In the genomic region with DNA sequence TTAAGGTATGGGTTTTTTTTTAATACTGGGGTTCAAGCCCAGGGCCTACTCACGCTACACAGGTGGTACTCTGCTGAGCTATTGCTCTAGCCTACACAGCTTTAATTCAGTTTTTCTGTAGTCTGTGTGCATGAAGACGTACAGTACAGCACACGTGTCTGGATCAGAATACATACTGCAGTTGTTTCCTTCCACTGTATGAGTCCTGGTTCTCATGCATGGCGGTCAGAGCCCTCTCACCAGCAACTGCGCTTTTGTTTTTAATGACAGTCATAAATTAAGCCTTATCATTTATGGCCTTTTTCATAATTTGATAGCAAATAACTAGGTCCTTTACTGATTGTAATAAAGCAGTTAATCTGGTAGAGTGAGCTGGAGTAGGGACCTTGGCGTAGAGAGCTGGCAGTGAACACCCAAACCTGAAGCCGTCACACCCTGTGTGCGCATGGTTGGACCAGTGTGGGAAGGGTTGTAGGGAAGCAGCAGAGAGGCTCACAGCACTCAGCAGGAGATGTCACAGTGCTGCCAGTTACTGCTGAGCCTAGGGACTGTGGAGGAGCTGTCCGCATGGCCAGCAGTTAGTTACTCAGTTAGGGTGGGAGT, we compare ENCODE assay signal across 28 mouse cellular contexts. TPM values are rescaled to one million over a fixed set of nuclear protein-coding genes. Genes with fewer than 3 reads are reported as not detected.
DNase-seq lines count a peak whose midpoint lies in the region; ATAC-seq lines count a peak whose summit lies in the region.
"Had no signal": no experiment of that assay in that cellular context is flagged by ENCODE, and none has a peak within 500 bp of the region (broad histone marks: within the 10 kb centered on the region; RNA-seq: fewer than 3 reads in every experiment).

No protein-coding gene starts in this region.

- H3K36me3 ChIP-seq in intestine, embryonic 16.5 days (ENCODE audit: control insufficient read depth, insufficient read depth, low read length): peaks cover 43% of the 10 kb centered on the region
- peaks cover 81% of the 10 kb centered on the region for H3K36me3 ChIP-seq in midbrain, embryonic 16.5 days (ENCODE audit: control insufficient read depth, insufficient read depth, low read length)

- H3K27ac ChIP-seq in intestine, embryonic 16.5 days (ENCODE audit: low read length): no peak overlapping the region
- H3K27ac ChIP-seq in midbrain, embryonic 16.5 days (ENCODE audit: low read length): no peak overlapping the region
- H3K27ac ChIP-seq: embryonic facial prominence, embryonic 13.5 days; embryonic facial prominence, embryonic 15.5 days; forebrain, embryonic 10.5 days; forebrain, embryonic 12.5 days had no signal

- H3K4me3 ChIP-seq in intestine, embryonic 16.5 days (ENCODE audit: low read length): no peak overlapping the region
- H3K4me3 ChIP-seq in midbrain, embryonic 16.5 days (ENCODE audit: low read depth, low read length): no peak overlapping the region
- H3K4me3 ChIP-seq: embryonic facial prominence, embryonic 13.5 days; embryonic facial prominence, embryonic 15.5 days; erythroblast, embryonic 14.5 days; forebrain, embryonic 10.5 days; forebrain, embryonic 12.5 days had no signal

- no peaks in the 10 kb centered on the region for H3K27me3 ChIP-seq in intestine, embryonic 16.5 days (replicated peaks; ENCODE audit: control insufficient read depth, insufficient read depth, low read length)
- no peaks in the 10 kb centered on the region for H3K27me3 ChIP-seq in midbrain, embryonic 16.5 days (ENCODE audit: control insufficient read depth, insufficient read depth, low read depth, low read length)
- H3K27me3 ChIP-seq: CH12.LX; embryonic facial prominence, embryonic 13.5 days; embryonic facial prominence, embryonic 15.5 days; forebrain, embryonic 12.5 days; Patski had no signal

- no peaks in the 10 kb centered on the region for H3K9me3 ChIP-seq in intestine, embryonic 16.5 days (ENCODE audit: control insufficient read depth, low read length)
- no peaks in the 10 kb centered on the region for H3K9me3 ChIP-seq in midbrain, embryonic 16.5 days (replicated peaks; ENCODE audit: control insufficient read depth, low read length, poor library complexity, severe bottlenecking)
- H3K9me3 ChIP-seq: embryonic facial prominence, embryonic 13.5 days; embryonic facial prominence, embryonic 15.5 days; forebrain, embryonic 10.5 days; forebrain, embryonic 12.5 days; G1E had no signal

- peak; percentile 81 for ATAC-seq in intestine, embryonic 16.5 days
- no peak for ATAC-seq in midbrain, embryonic 16.5 days
- ATAC-seq: activated CD4-positive, CD25-positive, alpha-beta regulatory T cell, adult 4 months; CD4-positive, CD25-positive, alpha-beta regulatory T cell, adult 4 months; forebrain, embryonic 14.5 days; forebrain, embryonic 16.5 days; Patski had no signal

- WGBS in intestine, embryonic 16.5 days: 74% methylated on average over 9 of the region's 9 CpGs
- 96% methylated on average over 9 of the region's 9 CpGs for WGBS in midbrain, embryonic 16.5 days

- peak; percentile 24 for DNase-seq in urinary bladder, postnatal 14 days (ENCODE audit: low spot score)
- DNase-seq in urinary bladder, adult 2 months (ENCODE audit: low spot score): no peak
- no peak for DNase-seq in cerebellum, postnatal 25 days
- DNase-seq: adrenal gland, adult 8-10 months; adrenal gland, postnatal 14 days; adrenal gland, postnatal 36 days; B cell, adult 2 months; cerebellum, adult 11-12 months; cerebellum, adult 2 months; cerebellum, adult 9-10 months; cerebellum, postnatal 10 days; cerebellum, postnatal 36 days; embryo, embryonic 11 days had no signal

- H3K4me1 ChIP-seq in intestine, embryonic 16.5 days (ENCODE audit: control insufficient read depth, insufficient read depth, low read length): no peaks in the 10 kb centered on the region; the same call in 1 of the 2 replicates
- H3K4me1 ChIP-seq in midbrain, embryonic 16.5 days (ENCODE audit: control insufficient read depth, insufficient read depth, low read length): no peaks in the 10 kb centered on the region
- H3K4me1 ChIP-seq: embryonic facial prominence, embryonic 13.5 days; embryonic facial prominence, embryonic 15.5 days; forebrain, embryonic 10.5 days; forebrain, embryonic 12.5 days had no signal

- H3K9ac ChIP-seq in intestine, embryonic 16.5 days (ENCODE audit: low read depth, low read length): no peak overlapping the region
- H3K9ac ChIP-seq in midbrain, embryonic 16.5 days (ENCODE audit: low read depth, low read length): no peak overlapping the region
- H3K9ac ChIP-seq: embryonic facial prominence, embryonic 13.5 days; embryonic facial prominence, embryonic 15.5 days; forebrain, embryonic 12.5 days had no signal

- no peak overlapping the region for H3K4me2 ChIP-seq in intestine, embryonic 16.5 days (ENCODE audit: low read depth, low read length)
- H3K4me2 ChIP-seq in midbrain, embryonic 16.5 days (ENCODE audit: low read length): no peak overlapping the region
- H3K4me2 ChIP-seq: embryonic facial prominence, embryonic 13.5 days; embryonic facial prominence, embryonic 15.5 days; forebrain, embryonic 12.5 days had no signal

RNA-seq across cellular contexts. Expression of gene Exosc10, which starts 12.6 kb away (rescaled TPM):
- 31.4 and 40.2 TPM in 2 replicates for polyA plus RNA-seq in urinary bladder, adult 2 months (2012; rRNA removed)
- 67.3 and 72.0 TPM in 2 replicates for polyA plus RNA-seq in intestine, embryonic 16.5 days (2015; fragmentation: Nextera tagmentation; extraction: Ambion mirVana)
- 92.3 and 93.1 TPM in 2 replicates for polyA plus RNA-seq in midbrain, embryonic 16.5 days (2015; fragmentation: Nextera tagmentation; extraction: Ambion mirVana)

RNA-seq across cellular contexts. Expression of gene Srm, which starts 20.5 kb away (rescaled TPM):
- 48.4 and 51.9 TPM in 2 replicates for polyA plus RNA-seq in urinary bladder, adult 2 months (2012; rRNA removed)
- polyA plus RNA-seq in intestine, embryonic 16.5 days (2015; fragmentation: Nextera tagmentation; extraction: Ambion mirVana): 155 and 170 TPM in 2 replicates
- 147 and 162 TPM in 2 replicates for polyA plus RNA-seq in midbrain, embryonic 16.5 days (2015; fragmentation: Nextera tagmentation; extraction: Ambion mirVana)

RNA-seq across cellular contexts. Expression of gene Masp2, which starts 31.6 kb away (rescaled TPM):
- polyA plus RNA-seq in urinary bladder, adult 2 months (2012; rRNA removed): 0.58 and 0.72 TPM in 2 replicates
- polyA plus RNA-seq in intestine, embryonic 16.5 days (2015; fragmentation: Nextera tagmentation; extraction: Ambion mirVana): 0.29 and 0.84 TPM in 2 replicates
- polyA plus RNA-seq in midbrain, embryonic 16.5 days (2015; fragmentation: Nextera tagmentation; extraction: Ambion mirVana): 1.2 TPM in 2 replicates
- polyA plus RNA-seq: activated CD4-positive, CD25-positive, alpha-beta regulatory T cell, adult 4 months; embryonic facial prominence, embryonic 11.5 days; forebrain, embryonic 10.5 days; forebrain, embryonic 14.5 days had no signal

RNA-seq across cellular contexts. Expression of gene Tardbp, which starts 56.0 kb away (rescaled TPM):
- 252 and 403 TPM in 2 replicates for polyA plus RNA-seq in urinary bladder, adult 2 months (2012; rRNA removed)
- 230 and 259 TPM in 2 replicates for polyA plus RNA-seq in intestine, embryonic 16.5 days (2015; fragmentation: Nextera tagmentation; extraction: Ambion mirVana)
- 166 and 198 TPM in 2 replicates for polyA plus RNA-seq in midbrain, embryonic 16.5 days (2015; fragmentation: Nextera tagmentation; extraction: Ambion mirVana)
